Mouse (Mus musculus) embryonic facial prominence, embryonic 13.5 days (tissue): ENCODE measurements at regions not wholly inside any gene's neighbourhood (a gene's known extent, or its start where the extent isn't known, plus 50 kb on each side); places are given as distances from the start of the nearest gene placed in this dataset.
"Not testable (repeated sequence)": the region's sequence is repeated elsewhere in the genome, so short reads cannot be mapped to it uniquely, and the experiment has no call there.

ENCODE experiments used
- ATAC-seq: fragments of 200-750 bp; cut with Nextera tagmentation; 2 replicates; pipeline ENCODE4 v1.8.0; 2017; ENCODE audit warnings: low read depth; ENCODE audit not compliant: insufficient number of reproducible peaks, insufficient read depth, low FRiP score, low TSS enrichment
- H3K27ac ChIP-seq: fragments of 300-500 bp; sonication (generic); 2 replicates; pipeline ENCODE4 v1.5.1; 2015; ENCODE audit warnings: moderate library complexity, mild to moderate bottlenecking, inconsistent platforms
- H3K27me3 ChIP-seq: fragments of 300-500 bp; sonication (generic); 2 replicates; pipeline ENCODE4 v1.6.1; 2015; ENCODE audit warnings: mild to moderate bottlenecking, inconsistent platforms
- H3K36me3 ChIP-seq: fragments of 300-500 bp; sonication (generic); 2 replicates; pipeline ENCODE4 v1.6.1; 2015; ENCODE audit warnings: mild to moderate bottlenecking, inconsistent platforms
- H3K4me1 ChIP-seq: fragments of 300-500 bp; sonication (generic); 2 replicates; pipeline ENCODE4 v1.6.1; 2015; ENCODE audit warnings: inconsistent platforms
- H3K4me2 ChIP-seq: fragments of 300-500 bp; sonication (generic); 2 replicates; pipeline ENCODE4 v1.6.1; 2015; ENCODE audit warnings: moderate library complexity, mild to moderate bottlenecking, inconsistent platforms
- H3K4me3 ChIP-seq: fragments of 300-500 bp; sonication (generic); 2 replicates; pipeline ENCODE4 v1.5.1; 2015; ENCODE audit warnings: mild to moderate bottlenecking, inconsistent platforms
- H3K9ac ChIP-seq: fragments of 300-500 bp; sonication (generic); 2 replicates; pipeline ENCODE4 v1.6.1; 2015; ENCODE audit warnings: mild to moderate bottlenecking, inconsistent platforms
- H3K9me3 ChIP-seq: fragments of 300-500 bp; sonication (generic); 2 replicates; pipeline ENCODE4 v1.6.1; 2016; ENCODE audit warnings: inconsistent platforms
- WGBS: fragments of 180-500 bp; shearing (Covaris S2); methylation state at CpG from one replicate; pipeline ENCODE4 v1.1.7; 2015; ENCODE audit warnings: mixed read lengths; 5-methylcytosine and 5-hydroxymethylcytosine counted together

DNA sequence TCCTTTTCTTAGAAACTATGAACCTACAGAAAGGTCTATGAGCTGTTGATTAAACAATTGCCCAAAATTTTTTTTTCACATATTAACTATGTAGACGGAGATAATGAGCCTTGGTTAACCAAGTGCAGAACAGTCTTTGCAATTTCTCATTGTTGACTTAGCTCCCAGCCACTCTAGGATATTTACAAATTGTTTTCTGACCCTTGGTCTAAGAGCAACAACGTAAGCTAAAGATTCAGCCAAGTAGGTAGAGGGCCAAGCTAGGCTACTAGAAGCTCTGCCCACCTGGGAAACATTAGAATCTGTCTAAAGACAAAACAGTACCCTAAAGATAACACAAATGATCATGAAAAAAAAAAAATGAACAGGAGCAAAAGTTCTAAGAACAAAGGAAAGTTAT, 67.5 kb upstream of the Map9 start:
- Histone ChIP-seq H3K36me3 (no peaks in the 10 kb centered on the region), H3K27me3 (no peaks in the 10 kb centered on the region)
- 86% methylated on average over 2 of the region's 2 CpGs for WGBS

DNA sequence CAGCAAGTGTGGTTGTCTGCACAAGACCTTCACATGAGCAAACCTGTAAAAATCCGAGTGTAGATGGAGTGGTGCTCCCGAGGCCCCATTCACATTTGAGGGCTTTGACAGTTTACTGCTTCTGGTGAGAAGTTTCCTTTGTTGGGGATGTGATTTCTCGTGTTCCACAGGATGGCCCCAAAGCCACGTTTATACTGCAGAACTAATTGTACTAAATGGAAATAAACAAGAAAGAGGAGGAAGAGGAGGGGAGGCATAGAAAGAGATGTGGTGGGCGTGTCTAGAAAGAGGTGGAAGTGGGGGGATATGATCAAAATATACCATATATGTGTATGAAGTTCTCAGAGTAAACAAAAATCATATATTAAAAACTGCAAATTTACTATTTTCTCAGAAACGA, 68.8 kb upstream of the Map9 start:
- Histone ChIP-seq H3K4me1 (no peaks in the 10 kb centered on the region), H3K4me3 (no peak overlapping the region), H3K9me3 (no peaks in the 10 kb centered on the region), H3K36me3 (no peaks in the 10 kb centered on the region), H3K27ac (no peak overlapping the region), H3K27me3 (no peaks in the 10 kb centered on the region), H3K4me2 (no peak overlapping the region), H3K9ac (no peak overlapping the region)
- no peak for ATAC-seq
- WGBS: 78% methylated on average over 6 of the region's 6 CpGs

More for the DNA sequence above, 67.5 kb upstream of the Map9 start:
- no peak overlapping the region for H3K4me2 ChIP-seq
- H3K9me3 ChIP-seq: no peaks in the 10 kb centered on the region
- no peak overlapping the region for H3K27ac ChIP-seq
- no peak overlapping the region for H3K4me3 ChIP-seq
- H3K4me1 ChIP-seq: no peaks in the 10 kb centered on the region
- ATAC-seq: no peak
- H3K9ac ChIP-seq: no peak overlapping the region

DNA sequence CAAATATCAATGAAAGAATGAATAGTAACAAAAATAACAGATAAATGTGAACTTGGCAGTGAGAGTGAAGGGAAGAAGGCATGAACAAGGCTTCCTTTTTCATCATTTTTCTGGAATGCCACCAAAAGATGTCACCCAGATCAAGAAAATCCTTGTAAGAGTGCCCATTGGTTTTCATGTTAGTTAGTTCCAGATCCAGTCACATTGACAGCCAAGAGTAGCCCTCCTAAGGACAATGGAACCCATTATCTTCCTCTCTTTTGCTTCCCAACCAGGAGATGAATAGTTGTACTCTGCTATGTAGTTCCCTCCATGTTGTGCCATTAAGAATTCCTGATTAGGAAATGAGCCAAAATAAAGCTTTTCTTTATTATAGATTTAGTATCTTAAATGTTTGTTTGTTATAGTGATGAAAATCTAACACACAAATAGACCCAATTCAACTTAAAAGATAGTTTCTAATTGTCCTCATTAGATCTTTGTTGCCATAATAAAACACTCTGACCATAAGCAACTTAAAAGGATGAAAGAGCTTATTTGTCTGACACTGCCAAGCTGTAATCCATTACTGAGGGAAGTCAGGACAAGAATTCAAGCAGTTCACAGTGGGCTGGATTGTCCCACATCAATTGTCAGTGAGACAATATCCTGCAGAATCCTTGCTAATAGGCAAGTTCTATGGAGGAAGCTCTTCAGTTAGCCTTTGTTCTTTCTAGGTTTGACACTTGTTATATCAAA, 80.7 kb upstream of the Map9 start:
- Histone ChIP-seq H3K4me2 (no peak overlapping the region), H3K9ac (no peak overlapping the region), H3K4me1 (peaks cover 16% of the 10 kb centered on the region), H3K4me3 (no peak overlapping the region), H3K9me3 (no peaks in the 10 kb centered on the region), H3K27ac (no peak overlapping the region), H3K27me3 (no peaks in the 10 kb centered on the region), H3K36me3 (no peaks in the 10 kb centered on the region)
- no peak for ATAC-seq

DNA sequence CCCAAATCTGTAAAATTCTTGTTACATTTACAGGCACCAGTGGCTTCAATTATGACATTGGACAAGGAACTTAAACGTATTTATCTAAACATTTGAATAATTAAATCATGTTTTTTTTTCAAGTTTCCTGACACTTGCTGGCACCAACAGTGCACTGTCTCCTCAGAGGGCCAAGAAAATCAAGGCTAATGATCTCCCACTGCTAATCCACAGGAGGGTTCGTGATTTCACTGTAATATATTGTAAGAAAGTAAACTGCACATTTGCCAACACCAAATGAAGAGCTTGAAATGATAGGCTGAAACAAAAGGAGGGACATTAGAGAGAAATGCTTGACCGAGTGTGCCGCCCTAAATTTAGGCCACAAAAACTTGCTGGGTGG, 82.0 kb upstream of the Map9 start:
- Histone ChIP-seq H3K4me3 (no peak overlapping the region), H3K9me3 (no peaks in the 10 kb centered on the region), H3K27ac (no peak overlapping the region), H3K4me2 (no peak overlapping the region), H3K36me3 (no peaks in the 10 kb centered on the region), H3K4me1 (peaks cover 16% of the 10 kb centered on the region), H3K27me3 (no peaks in the 10 kb centered on the region), H3K9ac (no peak overlapping the region)
- 64% methylated on average over 4 of the region's 4 CpGs for WGBS
- no peak for ATAC-seq

DNA sequence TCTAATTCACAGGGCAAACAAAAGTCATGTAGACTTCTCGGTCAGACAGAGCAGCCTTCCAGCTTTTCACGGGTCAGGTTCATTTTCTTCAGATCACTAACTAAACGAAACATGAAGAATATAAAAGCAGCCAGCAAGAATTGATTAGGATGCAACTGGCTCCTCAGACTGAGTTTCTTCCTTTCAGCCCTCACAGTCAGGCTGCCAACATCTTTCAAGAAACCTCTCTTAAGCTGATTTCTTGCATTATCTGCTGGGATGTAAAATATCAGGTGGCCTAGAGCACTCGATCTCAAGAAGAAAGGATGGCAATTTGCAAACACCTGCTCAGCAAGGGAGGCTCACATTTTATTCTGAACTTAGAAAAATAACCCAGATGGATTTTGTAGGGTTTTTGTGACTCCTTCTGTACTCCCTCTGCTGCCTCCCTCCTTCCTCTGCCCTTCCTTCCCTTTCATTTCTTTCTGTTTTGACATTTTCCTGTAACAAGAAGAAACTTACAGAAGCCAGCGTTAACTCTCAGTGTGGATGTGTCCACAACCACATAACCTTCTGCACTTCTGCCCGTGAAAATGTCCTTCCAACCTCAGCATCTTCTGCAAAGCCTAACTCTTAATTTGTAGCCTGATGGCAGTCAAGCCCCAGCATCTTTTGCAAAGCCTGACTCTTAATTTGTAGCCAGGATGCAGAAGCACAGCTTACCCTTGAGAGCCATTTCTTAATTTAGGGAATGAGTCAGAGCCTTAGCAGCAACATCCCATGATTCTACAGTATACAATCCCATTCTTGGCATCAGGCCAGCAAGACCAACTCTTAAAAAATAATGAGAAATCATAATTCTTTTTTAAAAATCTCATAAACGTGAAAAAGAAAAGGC, 82.7 kb upstream of the Map9 start:
- no peak overlapping the region for H3K4me2 ChIP-seq
- no peaks in the 10 kb centered on the region for H3K27me3 ChIP-seq
- H3K4me1 ChIP-seq: peaks cover 16% of the 10 kb centered on the region
- WGBS: 49% methylated on average over 7 of the region's 7 CpGs
- H3K9ac ChIP-seq: no peak overlapping the region
- no peak for ATAC-seq
- no peak overlapping the region for H3K27ac ChIP-seq
- no peaks in the 10 kb centered on the region for H3K36me3 ChIP-seq
- H3K9me3 ChIP-seq: no peaks in the 10 kb centered on the region
- H3K4me3 ChIP-seq: no peak overlapping the region

DNA sequence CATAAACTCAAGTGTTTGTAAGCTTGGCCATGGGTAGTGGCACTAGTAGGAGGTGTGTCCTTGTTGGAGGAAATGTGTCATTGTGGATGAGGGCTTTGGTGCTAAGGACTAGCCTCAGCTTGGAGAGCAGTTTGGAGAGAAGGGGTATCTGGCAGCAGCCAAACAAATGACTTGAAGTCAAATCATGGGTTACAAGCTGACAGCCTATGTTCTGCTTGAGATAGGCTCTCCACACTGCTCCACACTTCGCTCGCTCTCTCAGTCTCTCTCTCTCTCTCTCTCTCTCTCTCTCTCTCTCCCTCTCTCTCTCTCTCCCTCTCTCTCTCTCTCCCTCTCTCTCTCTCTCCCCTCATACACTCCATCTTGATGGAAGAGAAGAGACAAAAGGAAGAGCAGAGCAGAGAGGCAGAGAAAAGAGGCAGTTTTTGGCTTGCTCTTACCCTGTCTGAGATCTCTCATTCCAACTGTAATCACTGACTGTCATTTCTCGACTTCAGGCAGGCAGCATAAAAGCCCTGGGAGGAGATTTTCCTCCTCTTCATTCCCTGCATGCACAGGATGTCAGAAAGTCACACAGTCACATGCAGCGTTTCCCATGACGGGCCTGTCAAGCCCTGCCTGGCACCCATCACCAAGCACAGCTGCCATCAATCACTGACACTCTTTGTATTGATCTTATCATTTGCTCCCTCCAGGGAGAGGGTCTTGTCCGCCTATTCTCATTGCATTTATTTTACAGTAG, 83.5 kb upstream of the Map9 start:
- Histone ChIP-seq H3K9me3 (no peaks in the 10 kb centered on the region), H3K4me3 (no peak overlapping the region), H3K4me1 (peaks cover 16% of the 10 kb centered on the region), H3K4me2 (no peak overlapping the region), H3K27ac (no peak overlapping the region), H3K36me3 (no peaks in the 10 kb centered on the region), H3K9ac (no peak overlapping the region), H3K27me3 (no peaks in the 10 kb centered on the region)
- 41% methylated on average over 6 of the region's 6 CpGs for WGBS
- no peak for ATAC-seq

DNA sequence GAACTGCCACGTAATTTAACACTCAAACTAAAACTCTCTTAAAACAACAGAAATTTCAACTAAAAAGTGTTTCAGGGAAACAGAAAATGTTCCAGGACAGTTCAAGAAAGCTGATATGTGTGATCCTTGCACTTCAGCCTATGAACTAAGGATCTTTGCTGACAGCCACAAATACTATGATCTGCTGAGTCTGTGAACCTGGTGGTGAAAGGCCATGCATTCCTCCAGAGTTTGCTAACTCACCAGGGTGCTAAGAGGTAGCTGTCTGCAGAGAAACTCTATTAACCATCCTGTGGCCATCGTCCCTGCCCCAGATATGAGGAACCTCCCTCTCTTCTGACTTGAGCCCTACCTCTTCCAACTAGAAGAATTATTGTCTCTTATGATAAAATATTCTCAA, 84.3 kb upstream of the Map9 start:
- H3K27ac ChIP-seq, H3K4me3 ChIP-seq, H3K27me3 ChIP-seq, H3K9me3 ChIP-seq, H3K9ac ChIP-seq, ATAC-seq, H3K4me2 ChIP-seq, H3K36me3 ChIP-seq: not testable (repeated sequence)
- peaks cover 16% of the 10 kb centered on the region for H3K4me1 ChIP-seq
- WGBS: 78% methylated on average over 2 of the region's 2 CpGs

DNA sequence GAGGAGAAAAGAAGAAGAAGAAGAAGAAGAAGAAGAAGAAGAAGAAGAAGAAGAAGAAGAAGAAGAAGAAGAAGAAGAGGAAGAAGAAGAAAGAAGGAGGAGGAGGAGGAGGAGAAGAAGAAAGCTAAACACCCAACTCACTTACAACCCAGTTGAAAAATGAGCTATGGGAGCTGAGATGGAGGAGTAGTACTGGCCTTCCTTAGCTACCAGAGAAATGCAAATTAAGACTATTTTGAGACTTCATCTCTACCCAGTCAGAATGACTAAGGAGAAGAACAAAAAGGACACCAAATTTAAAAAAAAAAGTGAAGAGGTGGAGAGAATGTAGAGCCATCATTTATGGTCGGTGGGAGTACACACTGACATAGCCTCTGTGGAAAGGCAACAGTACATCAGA, 85.9 kb upstream of the Map9 start:
- Histone ChIP-seq H3K27me3 (no peaks in the 10 kb centered on the region), H3K27ac (no peak overlapping the region), H3K4me2 (no peak overlapping the region), H3K36me3 (no peaks in the 10 kb centered on the region), H3K4me1 (peaks cover 16% of the 10 kb centered on the region), H3K9ac (no peak overlapping the region), H3K4me3 (no peak overlapping the region), H3K9me3 (no peaks in the 10 kb centered on the region)
- ATAC-seq: no peak
- 77% methylated on average over 1 of the region's 1 CpGs for WGBS

DNA sequence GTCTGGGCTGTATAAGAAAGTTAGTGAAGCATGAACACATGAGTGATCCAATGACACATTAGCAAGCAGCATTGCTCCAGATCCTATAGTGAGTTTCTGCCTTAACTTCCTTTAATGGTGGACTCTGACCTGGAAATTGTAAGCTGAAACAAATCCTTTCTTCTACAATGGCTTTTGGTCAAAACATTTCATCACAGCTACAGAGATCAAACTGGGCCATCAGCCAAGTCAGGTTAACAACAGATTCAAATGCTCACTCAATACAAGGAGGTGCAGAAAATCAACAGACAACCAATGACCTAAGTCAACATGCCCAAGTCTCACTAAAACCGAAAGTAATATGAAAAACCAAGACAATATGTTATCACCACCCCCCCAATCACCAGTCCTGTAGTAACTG, 91.9 kb upstream of the Map9 start:
- no peak for ATAC-seq
- no peak overlapping the region for H3K9ac ChIP-seq
- no peak overlapping the region for H3K4me2 ChIP-seq
- H3K27me3 ChIP-seq: no peaks in the 10 kb centered on the region
- H3K4me3 ChIP-seq: no peak overlapping the region
- H3K27ac ChIP-seq: no peak overlapping the region
- no peaks in the 10 kb centered on the region for H3K9me3 ChIP-seq
- no peaks in the 10 kb centered on the region for H3K36me3 ChIP-seq
- 85% methylated on average over 1 of the region's 1 CpGs for WGBS
- no peaks in the 10 kb centered on the region for H3K4me1 ChIP-seq

DNA sequence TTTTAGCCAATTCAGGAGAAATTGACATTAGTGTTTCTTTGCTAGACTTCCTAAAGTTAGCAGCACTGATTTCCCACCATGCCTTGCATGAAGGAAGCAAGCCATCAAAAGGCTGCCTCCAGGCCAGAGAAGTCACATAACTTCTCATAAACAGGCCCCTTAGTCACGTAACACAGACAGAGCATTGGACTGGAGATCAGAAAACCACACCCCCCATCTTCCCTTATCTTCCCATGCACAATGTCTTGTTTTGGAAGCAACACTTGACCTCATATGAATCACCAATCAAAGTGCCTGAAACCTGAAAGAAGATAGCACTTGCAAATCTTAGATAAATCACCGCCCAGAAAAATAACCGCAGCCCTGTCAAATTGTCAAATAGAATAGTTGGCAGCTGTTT, 95.9 kb upstream of the Map9 start:
- no peak overlapping the region for H3K4me2 ChIP-seq
- 60% methylated on average over 3 of the region's 3 CpGs for WGBS

DNA sequence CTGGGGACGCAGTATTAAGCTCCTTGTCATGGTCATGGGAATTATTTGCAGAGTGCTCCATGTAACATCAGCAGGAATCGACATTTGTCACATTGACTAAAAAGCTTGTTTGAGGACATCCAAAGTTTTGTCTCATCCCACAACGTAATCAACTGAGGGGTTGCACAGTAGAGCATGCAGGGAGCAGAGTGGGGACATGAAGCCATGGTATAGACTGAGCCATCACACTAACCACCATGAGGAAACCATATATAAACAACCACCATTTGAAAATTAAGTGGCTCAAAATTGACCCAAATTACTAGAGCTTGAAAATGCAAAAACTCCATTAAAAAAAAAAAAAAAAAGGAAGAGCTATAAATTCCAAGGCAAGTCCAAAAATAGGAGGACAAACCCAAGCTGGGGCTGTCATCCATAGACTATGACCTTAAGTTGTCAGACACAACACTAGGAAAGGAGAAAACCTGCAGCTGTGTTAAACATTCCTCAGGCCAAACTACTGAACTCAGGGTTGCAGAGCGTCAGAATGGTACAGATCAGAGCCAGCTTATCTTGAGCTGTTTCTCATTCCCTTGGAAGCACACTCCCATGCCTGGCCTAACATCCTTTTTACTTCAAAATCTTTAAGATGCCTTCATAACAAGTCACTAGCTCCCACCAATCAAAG, 97.7 kb upstream of the Map9 start:
- Histone ChIP-seq H3K4me1 (no peaks in the 10 kb centered on the region), H3K27ac (no peak overlapping the region), H3K9ac (no peak overlapping the region), H3K4me3 (no peak overlapping the region), H3K36me3 (no peaks in the 10 kb centered on the region), H3K27me3 (no peaks in the 10 kb centered on the region), H3K4me2 (no peak overlapping the region), H3K9me3 (no peaks in the 10 kb centered on the region)
- WGBS: 79% methylated on average over 4 of the region's 4 CpGs
- ATAC-seq: no peak

More for the DNA sequence above, 95.9 kb upstream of the Map9 start:
- Histone ChIP-seq H3K4me3 (no peak overlapping the region), H3K27ac (no peak overlapping the region), H3K9me3 (no peaks in the 10 kb centered on the region), H3K4me1 (no peaks in the 10 kb centered on the region), H3K36me3 (no peaks in the 10 kb centered on the region), H3K27me3 (no peaks in the 10 kb centered on the region), H3K9ac (no peak overlapping the region)
- ATAC-seq: no peak
